Mouse (Mus musculus): Measurements from ENCODE around the gene Zbtb42.

The Zbtb42 gene

GRCm38 (mm10) chr12:112678555-112679026, at the start of gene Zbtb42:
Gene Zbtb42 (plus strand): TSS chr12:112678828.
- in situ Hi-C loops (cut with MboI, MseI): no loop called here

- in situ Hi-C loops (cut with MboI, MseI): no loop called here
Observed at GRCm38 (mm10) chr12:112628928-112629721, 49.5 kb upstream of the Zbtb42 start.

GRCm38 (mm10) chr12:112630029-112630428, 48.6 kb upstream of the Zbtb42 start:
- in situ Hi-C loops (cut with MboI, MseI): no loop called here

- in situ Hi-C loops (cut with MboI, MseI): no loop called here
Observed at GRCm38 (mm10) chr12:112630796-112631195, 47.8 kb upstream of the Zbtb42 start.

GRCm38 (mm10) chr12:112631472-112631871, 47.2 kb upstream of the Zbtb42 start:
- in situ Hi-C loops (cut with MboI, MseI): no loop called here

GRCm38 (mm10) chr12:112632084-112632777, 46.4 kb upstream of the Zbtb42 start:
- in situ Hi-C loops (cut with MboI, MseI): no loop called here

GRCm38 (mm10) chr12:112632907-112633306, 45.7 kb upstream of the Zbtb42 start:
- in situ Hi-C loops (cut with MboI, MseI): no loop called here

GRCm38 (mm10) chr12:112633686-112634085, 44.9 kb upstream of the Zbtb42 start:
- in situ Hi-C loops (cut with MboI, MseI): no loop called here

- in situ Hi-C loops (cut with MboI, MseI): no loop called here
Observed at GRCm38 (mm10) chr12:112639526-112639925, 39.1 kb upstream of the Zbtb42 start.

GRCm38 (mm10) chr12:112643126-112643525, 35.5 kb upstream of the Zbtb42 start:
- in situ Hi-C loops (cut with MboI, MseI): no loop called here

- in situ Hi-C loops (cut with MboI, MseI): no loop called here
Observed at GRCm38 (mm10) chr12:112644180-112644854, 34.3 kb upstream of the Zbtb42 start, which contains the start of gene Siva1. Gene Siva1 (plus strand): TSS chr12:112644679.

GRCm38 (mm10) chr12:112644855-112645506, 33.6 kb upstream of the Zbtb42 start:
- in situ Hi-C loops (cut with MboI, MseI): no loop called here

- in situ Hi-C loops (cut with MboI, MseI): no loop called here
Observed at GRCm38 (mm10) chr12:112646139-112646538, 32.5 kb upstream of the Zbtb42 start.

- in situ Hi-C loops (cut with MboI, MseI): no loop called here
Observed at GRCm38 (mm10) chr12:112648081-112648480, 30.5 kb upstream of the Zbtb42 start.

GRCm38 (mm10) chr12:112651778-112652439, 26.7 kb upstream of the Zbtb42 start:
- in situ Hi-C loops (cut with MboI, MseI): loop anchor here (10.0 kb wide), 1 partner anchor 977 kb away; the partner anchor contains the start of genes Ckb and Trmt61a

- in situ Hi-C loops (cut with MboI, MseI): loop anchor here (10.0 kb wide), 1 partner anchor 978 kb away; the partner anchor contains the start of genes Ckb and Trmt61a
Observed at GRCm38 (mm10) chr12:112653157-112653824, 25.3 kb upstream of the Zbtb42 start.

GRCm38 (mm10) chr12:112654076-112654475, 24.6 kb upstream of the Zbtb42 start:
- in situ Hi-C loops (cut with MboI, MseI): loop anchor here (10.0 kb wide), 1 partner anchor 979 kb away; the partner anchor contains the start of genes Ckb and Trmt61a

GRCm38 (mm10) chr12:112658619-112659018, 20.0 kb upstream of the Zbtb42 start:
- in situ Hi-C loops (cut with MboI, MseI): loop anchor here (10.0 kb wide), 1 partner anchor 984 kb away; the partner anchor contains the start of genes Ckb and Trmt61a

- in situ Hi-C loops (cut with MboI, MseI): loop anchor here (10.0 kb wide), 1 partner anchor 984 kb away; the partner anchor contains the start of genes Ckb and Trmt61a
Observed at GRCm38 (mm10) chr12:112659109-112659508, 19.5 kb upstream of the Zbtb42 start.
